Mouse (Mus musculus) forebrain, postnatal 0 days (tissue): ENCODE measurements around the gene Krtap4-1. TPM values are rescaled to one million over a fixed set of nuclear protein-coding genes. Genes with fewer than 3 reads are reported as not detected.
"Not testable (repeated sequence)": the region's sequence is repeated elsewhere in the genome, so short reads cannot be mapped to it uniquely, and the experiment has no call there.

ENCODE experiments used
- ATAC-seq: fragments of 200-750 bp; cut with Nextera tagmentation; 2 replicates; pipeline ENCODE4 v1.8.0; 2017; ENCODE audit warnings: mild to moderate bottlenecking, moderate library complexity
- DNase-seq: peaks from one replicate; pipeline ENCODE4 v3.0.0-alpha.2; 2015
- H3K27ac ChIP-seq: fragments of 300-500 bp; sonication (generic); 2 replicates; pipeline ENCODE4 v1.5.1; 2014; ENCODE audit warnings: low read depth, mild to moderate bottlenecking, antibody characterized with exemption, low read length, moderate library complexity, mixed read lengths
- H3K27me3 ChIP-seq: fragments of 300-500 bp; sonication (generic); 2 replicates; pipeline ENCODE4 v1.6.1; 2014; ENCODE audit warnings: mild to moderate bottlenecking, low read length, mixed read lengths; ENCODE audit not compliant: insufficient read depth
- H3K36me3 ChIP-seq: fragments of 300-500 bp; sonication (generic); 2 replicates; pipeline ENCODE4 v1.6.1; 2014; ENCODE audit warnings: mild to moderate bottlenecking, moderate library complexity; ENCODE audit not compliant: insufficient read depth
- H3K4me1 ChIP-seq: fragments of 300-500 bp; sonication (generic); 2 replicates; pipeline ENCODE4 v1.6.1; 2014; ENCODE audit warnings: antibody characterized with exemption; ENCODE audit not compliant: insufficient read depth
- H3K4me2 ChIP-seq: fragments of 300-500 bp; sonication (generic); 2 replicates; pipeline ENCODE4 v1.6.1; 2014; ENCODE audit warnings: low read depth, mild to moderate bottlenecking, moderate library complexity
- H3K4me3 ChIP-seq: fragments of 300-500 bp; sonication (generic); 2 replicates; pipeline ENCODE4 v1.5.1; 2014; ENCODE audit warnings: low read depth, low read length, mixed read lengths
- H3K9ac ChIP-seq: fragments of 300-500 bp; sonication (generic); 2 replicates; pipeline ENCODE4 v1.6.1; 2014; ENCODE audit warnings: mild to moderate bottlenecking
- H3K9me3 ChIP-seq: fragments of 300-500 bp; sonication (generic); 2 replicates; pipeline ENCODE4 v1.6.1; 2016; ENCODE audit warnings: low read length
- CTCF ChIP-seq: sonication (generic); IDR thresholded peaks from 2 replicates; pipeline ENCODE4 v1.5.1; 2016; ENCODE audit warnings: antibody characterized with exemption, control low read depth, low read depth
- WGBS: fragments of 180-500 bp; shearing (Covaris S2); extraction: QIAGEN DNeasy Blood & Tissue Kit; methylation state at CpG from one replicate; pipeline ENCODE4 v1.1.7; 2014; 5-methylcytosine and 5-hydroxymethylcytosine counted together
- polyA plus RNA-seq: library from polyadenylated mRNA; unstranded; fragments of >200 nt; fragmentation: Nextera tagmentation; extraction: Ambion mirVana; gene quantifications from 2 replicates; pipeline ENCODE4 v1.2.1, GENCODE M21; 2015
- total RNA-seq: library from RNA; depleted of rRNA; stranded (reverse); fragments of >200 nt; gene quantifications from 2 replicates; pipeline ENCODE4 v1.2.3, GENCODE M21; 2014

Krtap4-1 gene
- total and polyA plus RNA-seq, 2 experiments from 2014 or later: not detected

GRCm38 (mm10) chr11:99646444-99646843 is 18.4 kb upstream of the Krtap4-1 start:
- WGBS: 70% methylated on average over 15 of the region's 15 CpGs
- no peaks in the 10 kb centered on the region for H3K27me3 ChIP-seq
- no peaks in the 10 kb centered on the region for H3K9me3 ChIP-seq
- H3K4me1 ChIP-seq: no peaks in the 10 kb centered on the region
- peak; percentile 17 for DNase-seq
- H3K36me3 ChIP-seq: no peaks in the 10 kb centered on the region
- no peak for ATAC-seq
- H3K9ac ChIP-seq: no peak overlapping the region
- no peak overlapping the region for H3K27ac ChIP-seq
- H3K4me2 ChIP-seq: no peak overlapping the region
- H3K4me3 ChIP-seq: no peak overlapping the region
- no peak for TF ChIP-seq CTCF

GRCm38 (mm10) chr11:99644351-99644750 is 16.3 kb upstream of the Krtap4-1 start:
- TF ChIP-seq CTCF: no peak
- H3K36me3 ChIP-seq: no peaks in the 10 kb centered on the region
- no peaks in the 10 kb centered on the region for H3K4me1 ChIP-seq
- no peaks in the 10 kb centered on the region for H3K27me3 ChIP-seq
- no peak overlapping the region for H3K4me2 ChIP-seq
- 47% methylated on average over 3 of the region's 3 CpGs for WGBS
- DNase-seq (peak; percentile 63), ATAC-seq (no peak)
- no peak overlapping the region for H3K9ac ChIP-seq
- no peak overlapping the region for H3K27ac ChIP-seq
- H3K9me3 ChIP-seq: no peaks in the 10 kb centered on the region
- no peak overlapping the region for H3K4me3 ChIP-seq

- H3K27me3 ChIP-seq, H3K36me3 ChIP-seq, H3K4me1 ChIP-seq, H3K9me3 ChIP-seq, H3K4me3 ChIP-seq, DNase-seq, ATAC-seq, H3K4me2 ChIP-seq, H3K9ac ChIP-seq, H3K27ac ChIP-seq: not testable (repeated sequence)
- 84% methylated on average over 9 of the region's 9 CpGs for WGBS
These were observed 15.6 kb upstream of the Krtap4-1 start, which contains the start of gene Krtap4-7 for GRCm38 (mm10) chr11:99643635-99644139. TSS of gene Krtap4-7 (minus strand) at chr11:99644089.

GRCm38 (mm10) chr11:99640926-99641325 is 12.9 kb upstream of the Krtap4-1 start:
- H3K4me1 ChIP-seq: no peaks in the 10 kb centered on the region
- no peak overlapping the region for H3K4me3 ChIP-seq
- 42% methylated on average over 1 of the region's 1 CpGs for WGBS
- no peak overlapping the region for H3K9ac ChIP-seq
- no peak overlapping the region for H3K4me2 ChIP-seq
- H3K27ac ChIP-seq: no peak overlapping the region
- no peak for TF ChIP-seq CTCF
- DNase-seq (no peak), ATAC-seq (no peak)
- H3K36me3 ChIP-seq: no peaks in the 10 kb centered on the region
- no peaks in the 10 kb centered on the region for H3K27me3 ChIP-seq
- H3K9me3 ChIP-seq: no peaks in the 10 kb centered on the region

GRCm38 (mm10) chr11:99637086-99637485 is 9.0 kb upstream of the Krtap4-1 start:
- Histone ChIP-seq H3K36me3 (no peaks in the 10 kb centered on the region), H3K4me1 (no peaks in the 10 kb centered on the region), H3K9me3 (no peaks in the 10 kb centered on the region), H3K9ac (no peak overlapping the region), H3K27ac (no peak overlapping the region), H3K4me2 (no peak overlapping the region), H3K4me3 (no peak overlapping the region), H3K27me3 (no peaks in the 10 kb centered on the region)
- DNase-seq (peak; percentile 43), ATAC-seq (no peak)
- TF ChIP-seq CTCF: no peak
- WGBS: 62% methylated on average over 1 of the region's 1 CpGs

GRCm38 (mm10) chr11:99634653-99635134 is 6.7 kb upstream of the Krtap4-1 start, which contains the start of gene Krtap4-2:
TSS of gene Krtap4-2 (minus strand) at chr11:99635084.
- TF ChIP-seq CTCF: no peak
- WGBS: 36% methylated on average over 5 of the region's 8 CpGs
- Histone ChIP-seq H3K9me3 (no peaks in the 10 kb centered on the region), H3K27ac (no peak within 1 kb of the TSS), H3K9ac (no peak within 1 kb of the TSS), H3K4me3 (no peak within 1 kb of the TSS), H3K4me2 (no peak within 1 kb of the TSS), H3K4me1 (no peaks in the 10 kb centered on the region), H3K27me3 (no peaks in the 10 kb centered on the region), H3K36me3 (no peaks in the 10 kb centered on the region)
- ATAC-seq (no peak), DNase-seq (no peak)

- no peak for DNase-seq
- 61% methylated on average over 2 of the region's 2 CpGs for WGBS
- no peak overlapping the region for H3K4me2 ChIP-seq
These were observed 5.3 kb upstream of the Krtap4-1 start for GRCm38 (mm10) chr11:99633293-99633692.

More at GRCm38 (mm10) chr11:99633293-99633692, 5.3 kb upstream of the Krtap4-1 start:
- Histone ChIP-seq H3K27me3 (no peaks in the 10 kb centered on the region), H3K27ac (no peak overlapping the region), H3K4me1 (no peaks in the 10 kb centered on the region), H3K9ac (no peak overlapping the region), H3K9me3 (no peaks in the 10 kb centered on the region), H3K36me3 (no peaks in the 10 kb centered on the region), H3K4me3 (no peak overlapping the region)
- TF ChIP-seq CTCF: no peak
- no peak for ATAC-seq
